Mouse (Mus musculus): ENCODE data around the gene Dpep2nb.

DNA sequence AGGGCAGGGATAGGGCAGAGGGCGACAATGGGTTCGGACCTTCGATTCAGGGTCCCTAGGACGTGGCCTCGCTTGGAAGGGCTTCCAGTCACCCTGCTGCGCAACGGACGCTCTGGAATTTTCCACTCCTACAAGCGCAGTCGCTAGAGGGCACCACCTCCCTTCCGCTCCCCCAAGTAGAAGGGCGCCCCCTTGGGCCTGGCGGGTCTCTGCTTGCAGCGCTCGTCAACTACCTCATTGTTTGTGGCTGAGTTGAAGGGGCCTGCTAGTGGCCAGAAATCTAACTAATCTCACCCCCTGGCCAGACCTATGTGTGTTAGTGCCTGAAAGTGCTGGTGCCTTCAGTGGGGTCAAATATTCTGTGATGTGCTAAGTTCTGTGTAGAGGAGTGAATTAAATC is 26.4 kb downstream of the Dpep2nb start, which contains the start of gene Dpep3:
- TF ChIP-seq CTCF (IDR thresholded peaks at IDR 0.05; ENCODE audit: insufficient read depth, low read depth, low read length): no peak
- TF ChIP-seq POLR2A (IDR thresholded peaks at IDR 0.05; ENCODE audit: insufficient read depth, low read depth, low read length): no peak
